Mouse (Mus musculus) embryonic facial prominence, embryonic 15.5 days (tissue): ENCODE results near the gene Pcdh8. TPM values are rescaled to one million over a fixed set of nuclear protein-coding genes. Genes with fewer than 3 reads are reported as not detected.

ENCODE experiments used
- ATAC-seq: fragments of 200-750 bp; cut with Nextera tagmentation; 2 replicates; pipeline ENCODE4 v1.8.0; 2017; ENCODE audit warnings: low read depth, moderate TSS enrichment; ENCODE audit not compliant: insufficient number of reproducible peaks, low FRiP score, low TSS enrichment
- H3K27ac ChIP-seq: fragments of 300-500 bp; sonication (generic); replicated peaks from 2 replicates; pipeline ENCODE4 v1.5.1; 2015; ENCODE audit warnings: mild to moderate bottlenecking, inconsistent platforms
- H3K27me3 ChIP-seq: fragments of 300-500 bp; sonication (generic); 2 replicates; pipeline ENCODE4 v1.6.1; 2015; ENCODE audit warnings: inconsistent platforms
- H3K36me3 ChIP-seq: fragments of 300-500 bp; sonication (generic); 2 replicates; pipeline ENCODE4 v1.6.1; 2015; ENCODE audit warnings: mild to moderate bottlenecking, inconsistent platforms
- H3K4me1 ChIP-seq: fragments of 300-500 bp; sonication (generic); 2 replicates; pipeline ENCODE4 v1.6.1; 2015; ENCODE audit warnings: inconsistent platforms
- H3K4me2 ChIP-seq: fragments of 300-500 bp; sonication (generic); replicated peaks from 2 replicates; pipeline ENCODE4 v1.6.1; 2015; ENCODE audit warnings: mild to moderate bottlenecking, inconsistent platforms
- H3K4me3 ChIP-seq: fragments of 300-500 bp; sonication (generic); replicated peaks from 2 replicates; pipeline ENCODE4 v1.5.1; 2015; ENCODE audit warnings: mild to moderate bottlenecking, inconsistent platforms
- H3K9ac ChIP-seq: fragments of 300-500 bp; sonication (generic); 2 replicates; pipeline ENCODE4 v1.6.1; 2015; ENCODE audit warnings: inconsistent platforms
- H3K9me3 ChIP-seq: fragments of 300-500 bp; sonication (generic); replicated peaks from 2 replicates; pipeline ENCODE4 v1.6.1; 2016; ENCODE audit warnings: inconsistent platforms
- WGBS: fragments of 180-500 bp; shearing (Covaris S2); methylation state at CpG from one replicate; pipeline ENCODE4 v1.1.7; 2015; 5-methylcytosine and 5-hydroxymethylcytosine counted together
- microRNA counts: library from miRNA; unstranded; fragments of <30 nt; microRNA quantifications from one replicate; lab custom pipeline; 2016
- microRNA-seq: library from miRNA; unstranded; fragments of <30 nt; microRNA quantifications from one replicate; pipeline ENCODE4, GENCODE M21; 2016; ENCODE audit warnings: borderline number of aligned reads
- polyA plus RNA-seq: library from polyadenylated mRNA; unstranded; fragments of >200 nt; fragmentation: Nextera tagmentation; extraction: Ambion mirVana; gene quantifications from 2 replicates; pipeline ENCODE4 v1.2.1, GENCODE M21; 2015

The Pcdh8 gene
- polyA plus RNA-seq, 1 experiment from 2014 or later, result 3.8 TPM

GRCm38 (mm10) chr14:79753733-79754132 is 17.4 kb downstream of the Pcdh8 start:
- no peak overlapping the region for H3K9ac ChIP-seq
- no peaks in the 10 kb centered on the region for H3K36me3 ChIP-seq
- no peak overlapping the region for H3K27ac ChIP-seq
- H3K9me3 ChIP-seq, result no peaks in the 10 kb centered on the region
- no peaks in the 10 kb centered on the region for H3K27me3 ChIP-seq
- no peak for ATAC-seq
- no peak overlapping the region for H3K4me2 ChIP-seq
- no peaks in the 10 kb centered on the region for H3K4me1 ChIP-seq
- H3K4me3 ChIP-seq, result no peak overlapping the region
- WGBS, result 85% methylated on average over 7 of the region's 7 CpGs

- WGBS, result 82% methylated on average over 3 of the region's 3 CpGs
- no peak overlapping the region for H3K27ac ChIP-seq
- no peaks in the 10 kb centered on the region for H3K9me3 ChIP-seq
- no peak for ATAC-seq
- H3K36me3 ChIP-seq, result no peaks in the 10 kb centered on the region
- no peak overlapping the region for H3K9ac ChIP-seq
- no peaks in the 10 kb centered on the region for H3K27me3 ChIP-seq
- H3K4me2 ChIP-seq, result no peak overlapping the region
- H3K4me1 ChIP-seq, result no peaks in the 10 kb centered on the region
- H3K4me3 ChIP-seq, result no peak overlapping the region
Measured at GRCm38 (mm10) chr14:79740515-79740914, 30.6 kb downstream of the Pcdh8 start.

GRCm38 (mm10) chr14:79738441-79738840 is 32.7 kb downstream of the Pcdh8 start:
- 62% methylated on average over 9 of the region's 9 CpGs for WGBS
- Histone ChIP-seq H3K9ac (no peak overlapping the region), H3K27ac (no peak overlapping the region)

GRCm38 (mm10) chr14:79737642-79738379 is 33.3 kb downstream of the Pcdh8 start:
- H3K4me1 ChIP-seq, result no peaks in the 10 kb centered on the region
- H3K9me3 ChIP-seq, result no peaks in the 10 kb centered on the region
- H3K36me3 ChIP-seq, result no peaks in the 10 kb centered on the region
- no peak overlapping the region for H3K4me2 ChIP-seq
- H3K4me3 ChIP-seq, result no peak overlapping the region
- WGBS, result 58% methylated on average over 9 of the region's 9 CpGs
- no peak for ATAC-seq
- no peak overlapping the region for H3K27ac ChIP-seq
- H3K9ac ChIP-seq, result no peak overlapping the region
- H3K27me3 ChIP-seq, result no peaks in the 10 kb centered on the region

More at GRCm38 (mm10) chr14:79738441-79738840, 32.7 kb downstream of the Pcdh8 start:
- no peaks in the 10 kb centered on the region for H3K36me3 ChIP-seq
- no peaks in the 10 kb centered on the region for H3K4me1 ChIP-seq
- H3K27me3 ChIP-seq, result no peaks in the 10 kb centered on the region
- H3K4me3 ChIP-seq, result no peak overlapping the region
- no peak overlapping the region for H3K4me2 ChIP-seq
- H3K9me3 ChIP-seq, result no peaks in the 10 kb centered on the region
- no peak for ATAC-seq

GRCm38 (mm10) chr14:79736781-79737180 is 34.3 kb downstream of the Pcdh8 start:
- H3K27ac ChIP-seq, result no peak overlapping the region
- no peak for ATAC-seq
- H3K4me3 ChIP-seq, result no peak overlapping the region
- no peaks in the 10 kb centered on the region for H3K36me3 ChIP-seq
- no peak overlapping the region for H3K9ac ChIP-seq
- 62% methylated on average over 6 of the region's 6 CpGs for WGBS
- H3K4me2 ChIP-seq, result no peak overlapping the region
- no peaks in the 10 kb centered on the region for H3K4me1 ChIP-seq
- H3K9me3 ChIP-seq, result no peaks in the 10 kb centered on the region
- no peaks in the 10 kb centered on the region for H3K27me3 ChIP-seq

- H3K27me3 ChIP-seq, result no peaks in the 10 kb centered on the region
- no peak overlapping the region for H3K27ac ChIP-seq
- no peaks in the 10 kb centered on the region for H3K9me3 ChIP-seq
- ATAC-seq, result no peak
- no peak overlapping the region for H3K9ac ChIP-seq
- no peak overlapping the region for H3K4me3 ChIP-seq
- H3K36me3 ChIP-seq, result no peaks in the 10 kb centered on the region
- H3K4me2 ChIP-seq, result no peak overlapping the region
- WGBS, result 76% methylated on average over 6 of the region's 6 CpGs
- H3K4me1 ChIP-seq, result no peaks in the 10 kb centered on the region
Measured at GRCm38 (mm10) chr14:79733501-79733900, 37.6 kb downstream of the Pcdh8 start.

- Histone ChIP-seq H3K9ac (no peak overlapping the region), H3K4me1 (no peaks in the 10 kb centered on the region), H3K4me2 (no peak overlapping the region), H3K9me3 (no peaks in the 10 kb centered on the region), H3K4me3 (no peak overlapping the region), H3K27ac (no peak overlapping the region), H3K36me3 (no peaks in the 10 kb centered on the region), H3K27me3 (no peaks in the 10 kb centered on the region)
- ATAC-seq, result no peak
- 53% methylated on average over 6 of the region's 6 CpGs for WGBS
Measured at GRCm38 (mm10) chr14:79728811-79729210, 42.3 kb downstream of the Pcdh8 start.

- H3K27ac ChIP-seq, result no peak overlapping the region
- no peak overlapping the region for H3K4me2 ChIP-seq
- no peaks in the 10 kb centered on the region for H3K36me3 ChIP-seq
- no peaks in the 10 kb centered on the region for H3K27me3 ChIP-seq
- H3K9ac ChIP-seq, result no peak overlapping the region
- no peak for ATAC-seq
- no peaks in the 10 kb centered on the region for H3K9me3 ChIP-seq
- no peak overlapping the region for H3K4me3 ChIP-seq
- 77% methylated on average over 18 of the region's 18 CpGs for WGBS
- H3K4me1 ChIP-seq, result no peaks in the 10 kb centered on the region
Measured at GRCm38 (mm10) chr14:79724002-79724681, 47.0 kb downstream of the Pcdh8 start.

- Histone ChIP-seq H3K4me1 (no peaks in the 10 kb centered on the region), H3K9ac (no peak overlapping the region), H3K9me3 (no peaks in the 10 kb centered on the region), H3K27me3 (no peaks in the 10 kb centered on the region), H3K36me3 (no peaks in the 10 kb centered on the region), H3K4me2 (no peak overlapping the region), H3K27ac (no peak overlapping the region), H3K4me3 (no peak overlapping the region)
- WGBS, result 47% methylated on average over 7 of the region's 7 CpGs
- no peak for ATAC-seq
Measured at GRCm38 (mm10) chr14:79722228-79722627, 48.9 kb downstream of the Pcdh8 start.

MicroRNAs encoded within 50 kb of the gene (microRNA counts, 519-probe panel; counts per million panel counts)
- microRNA mmu-miR-759 (lab: Ali Mortazavi, UCI), result 1,616 counts per million, percentile 16 among the panel's probes with 10 or more counts

Small RNAs within 50 kb of the gene (microRNA-seq; reads per million reads assigned to microRNA genes)
- gene Mir759, result not detected

Other genes with a start within 250 kb of the Pcdh8 start
- 112 and 118 TPM in 2 replicates for gene Sugt1, start 183.6 kb downstream of the Pcdh8 start, polyA plus RNA-seq
- gene Cnmd, start 109.1 kb downstream of the Pcdh8 start, polyA plus RNA-seq, result 84.7 and 137 TPM in 2 replicates
- 1.0 and 1.2 TPM in 2 replicates for gene Olfm4, start 212.8 kb upstream of the Pcdh8 start, polyA plus RNA-seq